Mouse (Mus musculus) myocyte (in vitro differentiated cells): Measurements from ENCODE around the gene Atp6v0d1. TPM values are rescaled to one million over a fixed set of nuclear protein-coding genes. Genes with fewer than 3 reads are reported as not detected.

Source experiments
- H3K27me3 ChIP-seq: one replicate; pipeline ENCODE4 v1.6.1; 2011; ENCODE audit not compliant: control insufficient read depth, insufficient read depth, insufficient read length
- H3K36me3 ChIP-seq: one replicate; pipeline ENCODE4 v1.6.1; 2011; ENCODE audit not compliant: control insufficient read depth, insufficient read depth
- H3K4me2 ChIP-seq: one replicate; pipeline ENCODE4 v1.6.1; 2011; ENCODE audit warnings: low read depth, control low read depth
- H3K4me3 ChIP-seq: one replicate; pipeline ENCODE4 v1.5.1; 2011; ENCODE audit warnings: mild to moderate bottlenecking, control low read depth, moderate library complexity
- H3K79me2 ChIP-seq: one replicate; pipeline ENCODE4 v1.6.1; 2011; ENCODE audit not compliant: control insufficient read depth, insufficient read depth
- H3ac ChIP-seq: one replicate; pipeline ENCODE4 v1.6.1; 2011; ENCODE audit not compliant: control insufficient read depth, insufficient read length
- CEBPB ChIP-seq: IDR thresholded peaks from 2 replicates; pipeline ENCODE4 v1.6.1; 2011; ENCODE audit warnings: mild to moderate bottlenecking, moderate library complexity; ENCODE audit not compliant: poor library complexity, insufficient read depth, severe bottlenecking
- E2F4 ChIP-seq: IDR thresholded peaks from one replicate; pipeline ENCODE4 v1.6.1; 2011; ENCODE audit warnings: mild to moderate bottlenecking, control low read depth, moderate library complexity; ENCODE audit not compliant: insufficient read depth
- MAX ChIP-seq: IDR thresholded peaks from one replicate; pipeline ENCODE4 v1.6.1; 2011; ENCODE audit warnings: low read depth, mild to moderate bottlenecking, control low read depth
- MYOD1 ChIP-seq, 3 experiments: IDR thresholded peaks; one replicate each; pipeline ENCODE4 v1.6.1; 2011; ENCODE audit warnings: control low read depth in 2 of 3, low read depth in 2 of 3, mild to moderate bottlenecking in 2 of 3, moderate library complexity in 1 of 3; ENCODE audit not compliant: insufficient read length in 2 of 3, control insufficient read depth in 1 of 3
- MYOG ChIP-seq, 3 experiments: IDR thresholded peaks; one replicate each; pipeline ENCODE4 v1.6.1; 2011; ENCODE audit warnings: control low read depth in 2 of 3, low read depth in 2 of 3, mild to moderate bottlenecking in 2 of 3; ENCODE audit not compliant: insufficient read length in 2 of 3, control insufficient read depth in 1 of 3, insufficient read depth in 1 of 3
- POLR2A ChIP-seq: IDR thresholded peaks from one replicate; pipeline ENCODE4 v1.6.1; 2011; ENCODE audit warnings: low read depth, mild to moderate bottlenecking, control low read depth, moderate library complexity; ENCODE audit not compliant: insufficient read length
- POLR2AphosphoS2 ChIP-seq: IDR thresholded peaks from one replicate; pipeline ENCODE4 v1.6.1; 2011; ENCODE audit warnings: low read depth, control low read depth; ENCODE audit not compliant: insufficient read length
- REST ChIP-seq: IDR thresholded peaks from one replicate; pipeline ENCODE4 v1.6.1; 2011; ENCODE audit warnings: mild to moderate bottlenecking, control low read depth, moderate library complexity; ENCODE audit not compliant: insufficient read depth, insufficient read length
- SRF ChIP-seq: IDR thresholded peaks from one replicate; pipeline ENCODE4 v1.6.1; 2011; ENCODE audit warnings: low read depth; ENCODE audit not compliant: control insufficient read depth, insufficient read length
- TCF12 ChIP-seq: IDR thresholded peaks from one replicate; pipeline ENCODE4 v1.6.1; 2011; ENCODE audit warnings: mild to moderate bottlenecking, control low read depth; ENCODE audit not compliant: poor library complexity, insufficient read depth, severe bottlenecking
- TCF3 ChIP-seq: IDR thresholded peaks from one replicate; pipeline ENCODE4 v1.6.1; 2011; ENCODE audit warnings: low read depth, control low read depth; ENCODE audit not compliant: insufficient read length
- USF1 ChIP-seq: IDR thresholded peaks from one replicate; pipeline ENCODE4 v1.6.1; 2011; ENCODE audit warnings: low read depth, mild to moderate bottlenecking, control low read depth, moderate library complexity
- polyA plus RNA-seq: library from polyadenylated mRNA; unstranded; fragments of >200 nt; fragmentation: generic; extraction: Trizol; gene quantifications from one replicate; pipeline ENCODE4 v1.2.1, GENCODE M21; 2012; ENCODE audit warnings: missing spikeins

The Atp6v0d1 gene
- polyA plus RNA-seq, 1 experiment = 126 TPM

DNA sequence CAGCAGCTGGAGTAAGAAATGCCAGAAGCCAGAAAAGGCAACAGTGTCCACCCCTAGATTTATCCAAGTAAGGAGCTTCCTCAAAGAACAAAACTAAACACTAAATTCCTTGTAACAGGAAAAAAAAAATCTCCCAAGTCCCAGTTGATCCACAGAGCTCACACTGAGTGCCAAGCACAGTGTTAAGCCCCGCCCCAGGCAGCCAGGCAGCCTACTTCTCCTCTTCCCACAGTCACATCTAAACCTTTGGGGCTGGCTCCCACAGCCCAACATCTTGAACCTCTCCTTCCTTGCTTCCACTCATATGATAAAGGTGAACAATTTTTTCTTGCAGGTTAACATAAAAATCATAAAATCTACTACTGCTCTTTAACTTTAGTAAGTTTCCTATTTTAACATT lies 2.0 kb downstream of the Atp6v0d1 start:
- TF ChIP-seq TCF12 = no peak
- peaks cover 38% of the 10 kb centered on the region for H3K79me2 ChIP-seq
- H3ac ChIP-seq = no peak overlapping the region
- no peaks in the 10 kb centered on the region for H3K36me3 ChIP-seq
- no peak overlapping the region for H3K4me3 ChIP-seq
- H3K4me2 ChIP-seq = peak overlapping the region; percentile 74
- no peaks in the 10 kb centered on the region for H3K27me3 ChIP-seq

DNA sequence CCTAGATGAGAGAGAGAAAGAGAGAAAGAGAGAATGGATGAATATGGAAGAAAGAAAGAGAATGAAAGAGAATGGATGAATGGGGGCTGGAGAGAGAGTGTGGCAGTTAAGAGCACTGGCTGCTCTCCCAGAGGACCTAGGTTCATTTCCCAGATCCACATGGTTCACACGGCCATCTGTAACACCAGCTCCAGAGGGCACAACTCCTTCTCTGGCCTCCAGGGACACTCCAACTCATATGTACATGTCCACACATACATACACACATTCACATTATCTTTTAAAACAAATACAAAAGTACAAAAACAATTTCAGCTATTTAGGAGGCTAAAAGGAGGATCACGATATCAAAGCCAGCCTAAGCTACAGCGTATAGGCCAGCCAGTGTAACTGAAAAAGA lies 3.0 kb downstream of the Atp6v0d1 start:
- Histone ChIP-seq H3K4me3 (no peak overlapping the region), H3ac (no peak overlapping the region), H3K79me2 (peaks cover 38% of the 10 kb centered on the region), H3K27me3 (no peaks in the 10 kb centered on the region), H3K36me3 (peaks cover 7% of the 10 kb centered on the region), H3K4me2 (no peak overlapping the region)
- TF ChIP-seq USF1 (no peak), CEBPB (no peak), E2F4 (no peak)

DNA sequence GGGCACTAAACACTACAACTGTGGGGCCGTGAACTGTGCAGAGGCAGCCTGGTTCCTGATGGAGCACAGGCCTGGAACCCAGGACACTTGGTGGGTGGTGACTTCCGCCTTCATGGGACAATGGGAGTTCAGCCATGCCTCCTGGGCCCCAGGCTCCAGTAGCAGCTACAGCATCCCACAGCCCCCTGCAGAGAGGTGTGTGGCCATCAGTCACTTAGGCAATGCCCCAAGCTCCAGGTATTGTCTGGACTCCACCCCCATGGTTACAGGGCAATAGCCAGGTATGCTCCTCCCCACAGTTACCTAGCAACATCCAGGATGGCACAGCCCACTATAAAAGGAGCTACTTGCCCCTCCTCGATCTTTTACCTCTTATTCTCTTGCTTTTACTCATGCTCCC lies 10.6 kb downstream of the Atp6v0d1 start:
- no peak overlapping the region for H3K4me3 ChIP-seq
- H3K4me2 ChIP-seq = no peak overlapping the region
- H3K79me2 ChIP-seq = peaks cover 14% of the 10 kb centered on the region
- H3K36me3 ChIP-seq = peaks cover 9% of the 10 kb centered on the region
- TF ChIP-seq POLR2AphosphoS2 = no peak
- no peak for TF ChIP-seq TCF3
- no peak for TF ChIP-seq POLR2A
- TF ChIP-seq CEBPB = no peak
- TF ChIP-seq USF1 = no peak
- no peak for TF ChIP-seq E2F4
- no peak for TF ChIP-seq MAX
- no peak for TF ChIP-seq MYOD1 (IDR thresholded peaks at IDR 0.05; ENCODE audit: control insufficient read depth in 1 of 3, insufficient read length in 2 of 3, low read depth in 2 of 3)
- no peak for TF ChIP-seq SRF
- no peak for TF ChIP-seq TCF12
- TF ChIP-seq MYOG (IDR thresholded peaks at IDR 0.05; ENCODE audit: control insufficient read depth in 1 of 3, insufficient read depth in 1 of 3, insufficient read length in 2 of 3, low read depth in 2 of 3) = no peak
- no peak for TF ChIP-seq REST
- no peaks in the 10 kb centered on the region for H3K27me3 ChIP-seq
- no peak overlapping the region for H3ac ChIP-seq

DNA sequence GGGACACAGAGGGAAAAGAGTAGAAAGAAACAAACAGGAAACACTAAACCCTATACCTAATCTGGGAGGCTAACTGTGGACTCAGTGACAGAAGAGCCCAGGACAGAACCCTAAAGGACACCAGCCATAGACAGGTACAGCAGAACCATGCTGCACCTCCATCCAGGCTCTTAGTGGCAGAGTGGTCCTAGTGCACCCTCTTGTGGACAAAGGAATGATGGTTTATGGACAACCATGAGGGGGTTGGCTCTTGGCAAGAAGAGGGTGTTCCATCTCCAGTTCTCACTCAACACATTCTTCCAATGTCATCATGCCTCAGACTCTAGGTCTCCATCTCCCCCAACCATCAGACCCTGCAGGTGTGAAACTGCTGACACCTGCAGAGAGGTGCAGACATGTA lies 11.8 kb downstream of the Atp6v0d1 start:
- no peak overlapping the region for H3K4me3 ChIP-seq
- H3K27me3 ChIP-seq = no peaks in the 10 kb centered on the region
- H3K79me2 ChIP-seq = peaks cover 14% of the 10 kb centered on the region
- no peak overlapping the region for H3ac ChIP-seq
- H3K36me3 ChIP-seq = peaks cover 9% of the 10 kb centered on the region
- H3K4me2 ChIP-seq = no peak overlapping the region
- TF ChIP-seq SRF = no peak
- no peak for TF ChIP-seq MAX
- no peak for TF ChIP-seq USF1
- TF ChIP-seq TCF12 = no peak
- no peak for TF ChIP-seq MYOD1 (IDR thresholded peaks at IDR 0.05; ENCODE audit: control insufficient read depth in 1 of 3, insufficient read length in 2 of 3, low read depth in 2 of 3)
- no peak for TF ChIP-seq MYOG (IDR thresholded peaks at IDR 0.05; ENCODE audit: control insufficient read depth in 1 of 3, insufficient read depth in 1 of 3, insufficient read length in 2 of 3, low read depth in 2 of 3)
- no peak for TF ChIP-seq POLR2A
- TF ChIP-seq CEBPB = no peak
- no peak for TF ChIP-seq POLR2AphosphoS2
- no peak for TF ChIP-seq E2F4
- TF ChIP-seq TCF3 = no peak
- no peak for TF ChIP-seq REST

DNA sequence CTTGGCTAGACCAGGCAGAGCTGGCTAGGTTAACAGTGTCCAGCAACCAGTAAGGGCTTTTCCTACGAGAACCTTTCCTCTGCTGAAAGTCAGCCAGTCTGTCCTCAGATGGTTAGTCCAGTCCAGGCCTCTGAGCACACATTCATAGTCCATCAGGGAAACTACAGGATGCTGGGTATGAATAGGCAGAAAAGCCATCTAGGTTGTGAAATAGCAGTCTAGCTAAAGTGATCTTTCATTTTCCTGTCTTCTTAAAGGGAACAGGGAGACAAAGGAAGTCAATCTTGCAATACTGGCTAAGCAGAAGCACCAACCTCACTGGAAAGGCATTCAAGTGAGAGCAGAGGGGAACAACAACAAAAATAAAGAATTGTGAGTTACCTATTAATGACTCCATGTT lies 13.0 kb downstream of the Atp6v0d1 start:
- Histone ChIP-seq H3K4me2 (no peak overlapping the region), H3ac (no peak overlapping the region), H3K4me3 (no peak overlapping the region), H3K36me3 (peaks cover under 1% of the 10 kb centered on the region), H3K79me2 (peaks cover 14% of the 10 kb centered on the region), H3K27me3 (no peaks in the 10 kb centered on the region)
- TF ChIP-seq REST (no peak), CEBPB (no peak)

DNA sequence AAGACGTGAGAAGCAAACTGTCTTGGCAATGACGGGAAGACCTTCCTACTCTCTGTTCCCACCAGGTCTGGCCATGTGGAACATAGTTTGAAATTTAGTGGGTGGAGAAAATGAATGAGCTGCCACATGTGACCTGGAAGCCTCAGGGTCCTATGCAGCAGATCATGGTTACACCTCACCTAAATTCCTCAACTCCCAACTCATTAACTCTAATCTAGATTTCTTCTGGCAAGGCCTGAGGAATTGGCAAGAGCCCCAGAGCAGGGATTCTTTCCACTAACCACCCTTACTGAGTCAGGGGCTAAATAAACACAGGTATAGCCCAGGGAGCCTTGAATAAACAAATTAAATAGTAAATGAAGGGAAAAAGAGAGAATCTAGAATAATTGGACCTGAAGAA lies 13.8 kb downstream of the Atp6v0d1 start:
- Histone ChIP-seq H3K36me3 (no peaks in the 10 kb centered on the region), H3K4me2 (no peak overlapping the region), H3K79me2 (peaks cover 14% of the 10 kb centered on the region), H3ac (no peak overlapping the region), H3K4me3 (no peak overlapping the region), H3K27me3 (no peaks in the 10 kb centered on the region)
- TF ChIP-seq E2F4 = no peak
- TF ChIP-seq USF1 = no peak
- no peak for TF ChIP-seq REST
- TF ChIP-seq MAX = no peak
- no peak for TF ChIP-seq CEBPB
- no peak for TF ChIP-seq POLR2A
- TF ChIP-seq SRF = no peak
- no peak for TF ChIP-seq TCF3
- TF ChIP-seq MYOG (IDR thresholded peaks at IDR 0.05; ENCODE audit: control insufficient read depth in 1 of 3, insufficient read depth in 1 of 3, insufficient read length in 2 of 3, low read depth in 2 of 3) = no peak
- no peak for TF ChIP-seq MYOD1 (IDR thresholded peaks at IDR 0.05; ENCODE audit: control insufficient read depth in 1 of 3, insufficient read length in 2 of 3, low read depth in 2 of 3)
- no peak for TF ChIP-seq TCF12
